Mouse (Mus musculus): ENCODE measurements around the gene Med13l. TPM values are rescaled to one million over a fixed set of nuclear protein-coding genes. Genes with fewer than 3 reads are reported as not detected.

Gene Med13l
- total and polyA plus RNA-seq, 2 experiments from 2014 or later: 11.3 to 28.9 TPM

GRCm38 (mm10) chr5:118691710-118692040 lies 131.2 kb downstream of the Med13l start:
- 0 out of 2 replicates have a peak, but pooled peaks cover 4% of the 10 kb centered on the region for H3K4me1 ChIP-seq (ENCODE audit: insufficient read depth, low read length)
- no peak overlapping the region for H3K4me2 ChIP-seq (ENCODE audit: low read depth, low read length)
- H3K36me3 ChIP-seq (ENCODE audit: insufficient read depth, low read length): no peaks in the 10 kb centered on the region
- H3K9ac ChIP-seq (replicated peaks; ENCODE audit: low read length): no peak overlapping the region
- ATAC-seq: no peak
- TF ChIP-seq CTCF (IDR thresholded peaks at IDR 0.05; ENCODE audit: low read depth): no peak
- H3K4me3 ChIP-seq (ENCODE audit: low read length): no peak overlapping the region
- H3K27ac ChIP-seq: no peak overlapping the region
- no peaks in the 10 kb centered on the region for H3K27me3 ChIP-seq (ENCODE audit: insufficient read depth, low read length)
- DNase-seq (ENCODE audit: low spot score): no peak
- 43% methylated on average over 7 of the region's 7 CpGs for WGBS
- H3K9me3 ChIP-seq (ENCODE audit: low read length): no peaks in the 10 kb centered on the region

- no peaks in the 10 kb centered on the region for H3K27me3 ChIP-seq (ENCODE audit: insufficient read depth, low read length)
- ATAC-seq (no peak), DNase-seq (ENCODE audit: low spot score) (no peak)
- no peaks in the 10 kb centered on the region for H3K36me3 ChIP-seq (ENCODE audit: insufficient read depth, low read length)
- no peak overlapping the region for H3K4me3 ChIP-seq (ENCODE audit: low read length)
- no peak for TF ChIP-seq CTCF (IDR thresholded peaks at IDR 0.05; ENCODE audit: low read depth)
- no peak overlapping the region for H3K4me2 ChIP-seq (ENCODE audit: low read depth, low read length)
- no peak overlapping the region for H3K9ac ChIP-seq (replicated peaks; ENCODE audit: low read length)
- no peaks in the 10 kb centered on the region for H3K9me3 ChIP-seq (ENCODE audit: low read length)
- no peaks in the 10 kb centered on the region for H3K4me1 ChIP-seq (ENCODE audit: insufficient read depth, low read length)
- 87% methylated on average over 9 of the region's 9 CpGs for WGBS
- no peak overlapping the region for H3K27ac ChIP-seq
These were observed 133.5 kb downstream of the Med13l start for GRCm38 (mm10) chr5:118693996-118694395.

GRCm38 (mm10) chr5:118697073-118697472 lies 136.6 kb downstream of the Med13l start:
- H3K4me2 ChIP-seq (ENCODE audit: low read depth, low read length): no peak overlapping the region
- DNase-seq (ENCODE audit: low spot score): no peak
- H3K36me3 ChIP-seq (ENCODE audit: insufficient read depth, low read length): no peaks in the 10 kb centered on the region
- no peak overlapping the region for H3K9ac ChIP-seq (replicated peaks; ENCODE audit: low read length)
- no peak overlapping the region for H3K27ac ChIP-seq
- H3K27me3 ChIP-seq (ENCODE audit: insufficient read depth, low read length): no peaks in the 10 kb centered on the region
- H3K4me3 ChIP-seq (ENCODE audit: low read length): no peak overlapping the region
- TF ChIP-seq CTCF (IDR thresholded peaks at IDR 0.05; ENCODE audit: low read depth): no peak
- peaks cover 12% of the 10 kb centered on the region for H3K4me1 ChIP-seq (ENCODE audit: insufficient read depth, low read length)
- no peaks in the 10 kb centered on the region for H3K9me3 ChIP-seq (ENCODE audit: low read length)
- 86% methylated on average over 7 of the region's 7 CpGs for WGBS
- no peak for ATAC-seq

GRCm38 (mm10) chr5:118700978-118701377 lies 140.5 kb downstream of the Med13l start:
- TF ChIP-seq CTCF (IDR thresholded peaks at IDR 0.05; ENCODE audit: low read depth): no peak
- WGBS: 90% methylated on average over 4 of the region's 4 CpGs
- H3K9me3 ChIP-seq (ENCODE audit: low read length): no peaks in the 10 kb centered on the region
- H3K27me3 ChIP-seq (ENCODE audit: insufficient read depth, low read length): no peaks in the 10 kb centered on the region
- no peak overlapping the region for H3K9ac ChIP-seq (replicated peaks; ENCODE audit: low read length)
- DNase-seq (ENCODE audit: low spot score): no peak
- H3K27ac ChIP-seq: no peak overlapping the region
- no peak overlapping the region for H3K4me3 ChIP-seq (ENCODE audit: low read length)
- no peaks in the 10 kb centered on the region for H3K36me3 ChIP-seq (ENCODE audit: insufficient read depth, low read length)
- no peak overlapping the region for H3K4me2 ChIP-seq (ENCODE audit: low read depth, low read length)
- ATAC-seq: no peak
- peaks cover 31% of the 10 kb centered on the region for H3K4me1 ChIP-seq (ENCODE audit: insufficient read depth, low read length)

GRCm38 (mm10) chr5:118702674-118703073 lies 142.2 kb downstream of the Med13l start:
- no peaks in the 10 kb centered on the region for H3K36me3 ChIP-seq (ENCODE audit: insufficient read depth, low read length)
- H3K4me2 ChIP-seq (ENCODE audit: low read depth, low read length): no peak overlapping the region
- H3K27me3 ChIP-seq (ENCODE audit: insufficient read depth, low read length): no peaks in the 10 kb centered on the region
- ATAC-seq: no peak
- H3K4me1 ChIP-seq (ENCODE audit: insufficient read depth, low read length): peaks cover 48% of the 10 kb centered on the region
- WGBS: 28% methylated on average over 9 of the region's 9 CpGs
- no peak for TF ChIP-seq CTCF (IDR thresholded peaks at IDR 0.05; ENCODE audit: low read depth)
- no peak overlapping the region for H3K9ac ChIP-seq (replicated peaks; ENCODE audit: low read length)
- DNase-seq (ENCODE audit: low spot score): no peak
- H3K4me3 ChIP-seq (ENCODE audit: low read length): no peak overlapping the region
- H3K9me3 ChIP-seq (ENCODE audit: low read length): no peaks in the 10 kb centered on the region
- H3K27ac ChIP-seq: no peak overlapping the region

- no peak overlapping the region for H3K27ac ChIP-seq
- peaks cover 56% of the 10 kb centered on the region for H3K4me1 ChIP-seq (ENCODE audit: insufficient read depth, low read length)
- no peaks in the 10 kb centered on the region for H3K27me3 ChIP-seq (ENCODE audit: insufficient read depth, low read length)
- H3K4me2 ChIP-seq (ENCODE audit: low read depth, low read length): no peak overlapping the region
- TF ChIP-seq CTCF (IDR thresholded peaks at IDR 0.05; ENCODE audit: low read depth): peak; percentile 61
- H3K4me3 ChIP-seq (ENCODE audit: low read length): no peak overlapping the region
- DNase-seq (ENCODE audit: low spot score) (no peak), ATAC-seq (no peak)
- H3K9me3 ChIP-seq (ENCODE audit: low read length): no peaks in the 10 kb centered on the region
- 80% methylated on average over 3 of the region's 3 CpGs for WGBS
- H3K9ac ChIP-seq (replicated peaks; ENCODE audit: low read length): no peak overlapping the region
- no peaks in the 10 kb centered on the region for H3K36me3 ChIP-seq (ENCODE audit: insufficient read depth, low read length)
These were observed 143.7 kb downstream of the Med13l start for GRCm38 (mm10) chr5:118704148-118704547.

- Histone ChIP-seq H3K27ac (no peak overlapping the region), H3K4me3 (ENCODE audit: low read length) (no peak overlapping the region), H3K36me3 (ENCODE audit: insufficient read depth, low read length) (no peaks in the 10 kb centered on the region), H3K4me1 (ENCODE audit: insufficient read depth, low read length) (peaks cover 56% of the 10 kb centered on the region), H3K27me3 (ENCODE audit: insufficient read depth, low read length) (no peaks in the 10 kb centered on the region), H3K9me3 (ENCODE audit: low read length) (no peaks in the 10 kb centered on the region), H3K4me2 (ENCODE audit: low read depth, low read length) (no peak overlapping the region), H3K9ac (replicated peaks; ENCODE audit: low read length) (no peak overlapping the region)
- no peak for TF ChIP-seq CTCF (IDR thresholded peaks at IDR 0.05; ENCODE audit: low read depth)
- WGBS: 78% methylated on average over 9 of the region's 9 CpGs
- DNase-seq (ENCODE audit: low spot score) (no peak), ATAC-seq (no peak)
These were observed 144.5 kb downstream of the Med13l start for GRCm38 (mm10) chr5:118704960-118705359.
